Comparison of ENCODE assay signal across 7 mouse cellular contexts in the genomic region with DNA sequence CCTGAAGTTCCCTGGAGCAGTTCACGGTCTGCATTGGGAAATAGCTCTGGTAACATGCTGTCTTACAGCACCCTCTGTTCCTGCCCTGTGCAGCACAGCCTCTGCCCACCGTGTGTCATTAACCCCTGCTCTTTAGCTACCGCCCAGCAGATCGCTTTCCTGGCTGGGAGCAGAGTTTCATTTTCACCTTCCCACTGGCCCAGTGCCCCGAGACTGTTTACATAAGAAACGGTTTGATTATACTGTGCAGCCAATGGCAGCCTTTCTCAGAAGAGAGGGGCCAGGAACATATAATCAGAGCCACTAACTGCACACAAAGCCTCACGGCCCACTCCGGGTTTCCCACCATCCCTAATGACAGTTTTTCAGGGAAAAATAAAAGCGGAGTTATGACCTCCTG.
A peak's percentile ranks its signal among the peaks of the same experiment; 100 is the strongest.
DNase-seq lines count a peak whose midpoint lies in the region; ATAC-seq and TF ChIP-seq lines count a peak whose summit lies in the region.

No protein-coding gene starts in this region.

- no peaks in the 10 kb centered on the region for H3K9me3 ChIP-seq in heart, embryonic 15.5 days (replicated peaks)
- H3K9me3 ChIP-seq in limb, embryonic 14.5 days (ENCODE audit: control insufficient read depth, low read length) = no peaks in the 10 kb centered on the region
- H3K9me3 ChIP-seq in neural tube, embryonic 15.5 days (replicated peaks) = no peaks in the 10 kb centered on the region

- peak overlapping the region; percentile 61 for H3K27ac ChIP-seq in heart, embryonic 15.5 days
- peak overlapping the region; percentile 55 for H3K27ac ChIP-seq in limb, embryonic 14.5 days (replicated peaks; ENCODE audit: low read depth, low read length)
- H3K27ac ChIP-seq in neural tube, embryonic 15.5 days (replicated peaks) = peak overlapping the region; percentile 38

- DNase-seq in 3T3-L1 (ENCODE audit: low read depth, low spot score) = peak; percentile 65
- peak; percentile 79 for DNase-seq in brain, embryonic 14.5 days (ENCODE audit: low read depth)
- DNase-seq in limb, embryonic 14.5 days (ENCODE audit: low spot score) = peak; percentile 51
- DNase-seq in left cerebral cortex, adult 8-10 months (ENCODE audit: low spot score in 2 of 2) = no peak
- DNase-seq in thymus, postnatal 36 days = no peak

- H3K27me3 ChIP-seq in heart, embryonic 15.5 days = no peaks in the 10 kb centered on the region
- H3K27me3 ChIP-seq in limb, embryonic 14.5 days (ENCODE audit: control insufficient read depth, insufficient read depth, low read length) = no peaks in the 10 kb centered on the region
- H3K27me3 ChIP-seq in neural tube, embryonic 15.5 days (replicated peaks) = no peaks in the 10 kb centered on the region

- H3K4me2 ChIP-seq in heart, embryonic 15.5 days = peak overlapping the region; percentile 13; the same call in 1 of the 2 replicates
- H3K4me2 ChIP-seq in limb, embryonic 14.5 days (replicated peaks; ENCODE audit: low read depth, low read length, severe bottlenecking) = peak overlapping the region; percentile 15; the same call in 1 of the 2 replicates
- H3K4me2 ChIP-seq in neural tube, embryonic 15.5 days = no peak overlapping the region

- no peak for TF ChIP-seq CTCF in brain, embryonic 14.5 days (IDR thresholded peaks at IDR 0.05; ENCODE audit: borderline replicate concordance, extremely low read depth, insufficient read depth, insufficient read length)

- TF ChIP-seq POLR2A in brain, embryonic 14.5 days (IDR thresholded peaks at IDR 0.05; ENCODE audit: borderline replicate concordance, extremely low read depth, insufficient read depth, insufficient read length, poor library complexity, severe bottlenecking) = no peak
- TF ChIP-seq POLR2A in limb, embryonic 14.5 days (IDR thresholded peaks at IDR 0.05; ENCODE audit: borderline replicate concordance, extremely low read depth, insufficient read depth, insufficient read length) = no peak

- no peak overlapping the region for H3K9ac ChIP-seq in heart, embryonic 15.5 days
- H3K9ac ChIP-seq in limb, embryonic 14.5 days (ENCODE audit: low read depth, low read length, severe bottlenecking) = no peak overlapping the region
- no peak overlapping the region for H3K9ac ChIP-seq in neural tube, embryonic 15.5 days (replicated peaks)

- WGBS in heart, embryonic 15.5 days = 30% methylated on average over 9 of the region's 9 CpGs
- WGBS in limb, embryonic 14.5 days = 13% methylated on average over 9 of the region's 9 CpGs
- 19% methylated on average over 9 of the region's 9 CpGs for WGBS in neural tube, embryonic 15.5 days

- no peak overlapping the region for H3K4me3 ChIP-seq in heart, embryonic 15.5 days
- H3K4me3 ChIP-seq in limb, embryonic 14.5 days (replicated peaks; ENCODE audit: low read length) = no peak overlapping the region
- H3K4me3 ChIP-seq in neural tube, embryonic 15.5 days (replicated peaks) = no peak overlapping the region

- ATAC-seq in heart, embryonic 15.5 days (replicated peaks; ENCODE audit: insufficient number of reproducible peaks, insufficient read depth, low FRiP score, low read depth) = peak; percentile 43
- ATAC-seq in limb, embryonic 14.5 days (ENCODE audit: low FRiP score, low read depth) = peak; percentile 64
- no peak for ATAC-seq in neural tube, embryonic 15.5 days (ENCODE audit: low FRiP score)

- no peaks in the 10 kb centered on the region for H3K36me3 ChIP-seq in heart, embryonic 15.5 days
- no peaks in the 10 kb centered on the region for H3K36me3 ChIP-seq in limb, embryonic 14.5 days (ENCODE audit: control insufficient read depth, insufficient read depth, low read length)
- no peaks in the 10 kb centered on the region for H3K36me3 ChIP-seq in neural tube, embryonic 15.5 days

- H3K4me1 ChIP-seq in heart, embryonic 15.5 days (replicated peaks) = peaks cover 39% of the 10 kb centered on the region
- peaks cover 10% of the 10 kb centered on the region for H3K4me1 ChIP-seq in limb, embryonic 14.5 days (ENCODE audit: control insufficient read depth, insufficient read depth, low read length)
- H3K4me1 ChIP-seq in neural tube, embryonic 15.5 days = peaks cover 12% of the 10 kb centered on the region; the same call in 1 of the 2 replicates

Comparison
In these comparisons a context has a peak if more than half of its experiments do, and no peak if none do; other contexts are left out.
1. DNase-seq: peak in 3T3-L1 (single experiment), brain, embryonic 14.5 days (single experiment) and limb, embryonic 14.5 days (single experiment); none in left cerebral cortex, adult 8-10 months (0 of 2) and thymus, postnatal 36 days (0 of 2).
2. Peak in every context shown above with its lines, with median percentiles within 50 percentile points of each other: H3K27ac ChIP-seq.